Mouse (Mus musculus): Measurements from ENCODE around the gene Trpm2.
A peak's percentile ranks its signal among the peaks of the same experiment; 100 is the strongest.
"Not testable (repeated sequence)": the region's sequence is repeated elsewhere in the genome, so short reads cannot be mapped to it uniquely, and the experiment has no call there.

Gene Trpm2

DNA sequence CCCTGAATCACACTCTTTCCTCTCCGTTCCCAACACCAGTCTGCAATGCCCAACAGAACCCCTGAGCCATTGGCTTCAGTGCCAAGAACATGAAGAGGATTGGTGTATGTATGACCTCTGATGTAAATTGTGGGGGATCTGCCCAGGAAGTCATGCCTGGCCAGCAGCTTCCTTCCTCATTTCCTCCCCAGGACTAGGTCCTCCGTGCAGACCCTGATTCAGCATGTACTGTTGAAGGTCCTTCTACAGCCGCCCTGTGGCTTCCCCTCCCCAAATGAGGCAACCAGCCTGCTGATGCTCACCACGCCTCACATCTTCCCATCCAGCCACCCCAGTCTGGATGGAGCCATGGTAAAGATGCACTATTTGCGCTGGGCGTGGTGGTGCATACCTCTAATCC, at the start of gene Trpm2:
Gene Trpm2, minus strand, starts transcription at position 83 of the 400 bp plus-strand sequence.
- no peak for DNase-seq (ENCODE audit: low spot score)

DNA sequence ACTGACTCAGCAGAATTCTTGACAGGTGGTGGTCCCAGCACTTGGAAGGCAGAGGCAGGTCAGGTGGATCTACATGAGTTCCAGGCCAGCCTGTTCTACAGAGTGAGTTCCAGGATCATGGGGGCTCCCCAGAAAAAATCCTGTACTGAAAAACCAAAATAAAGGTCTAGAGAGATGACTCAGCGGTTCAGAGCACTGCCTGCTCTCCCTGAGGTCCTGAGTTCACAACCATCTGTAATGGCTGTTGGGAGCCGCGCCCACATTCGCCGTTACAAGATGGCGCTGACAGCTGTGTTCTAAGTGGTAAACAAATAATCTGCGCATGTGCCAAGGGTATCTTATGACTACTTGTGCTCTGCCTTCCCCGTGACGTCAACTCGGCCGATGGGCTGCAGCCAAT, 49.6 kb upstream of the Trpm2 start:
- DNase-seq (ENCODE audit: low spot score) = not testable (repeated sequence)

DNA sequence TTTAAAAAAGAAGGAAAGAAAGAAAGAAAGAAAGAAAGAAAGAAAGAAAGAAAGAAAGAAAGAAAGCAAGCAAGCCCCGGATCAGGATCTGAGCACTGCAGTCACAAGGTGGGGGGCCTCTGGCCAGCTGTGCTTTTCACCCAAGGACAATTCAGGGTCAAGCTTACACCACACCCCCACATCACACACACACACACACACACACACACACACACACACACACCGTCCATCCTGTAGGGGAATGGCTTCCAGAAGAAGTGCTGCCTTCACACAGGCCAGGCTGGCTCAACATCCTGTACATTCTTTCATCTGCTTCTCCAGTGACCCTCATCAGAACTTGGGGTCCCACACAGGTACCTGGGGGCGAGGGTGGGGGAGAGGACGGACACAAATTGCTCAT, 48.9 kb upstream of the Trpm2 start:
- no peak for DNase-seq (ENCODE audit: low spot score)

DNA sequence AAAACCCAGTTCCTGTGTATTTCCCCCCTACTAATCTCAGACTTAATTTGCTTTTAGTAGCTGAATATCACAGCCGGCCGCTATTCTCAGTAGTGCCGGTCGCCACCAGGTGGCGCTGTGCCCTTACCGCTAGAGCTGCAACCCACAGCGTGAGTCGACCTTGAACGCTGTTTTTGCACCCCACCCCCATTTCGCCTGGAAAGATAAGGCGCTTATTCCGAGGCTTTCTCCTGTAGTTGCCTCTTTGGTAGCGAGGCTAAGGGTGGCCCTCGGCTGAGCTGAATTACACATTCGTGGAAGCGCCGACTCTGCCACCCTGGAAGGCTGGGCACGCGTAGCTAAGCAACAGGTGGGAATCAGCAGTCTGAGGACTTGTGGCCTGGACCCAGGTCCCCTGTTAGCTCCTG, 48.4 kb upstream of the Trpm2 start:
- no peak for DNase-seq (ENCODE audit: low spot score)

DNA sequence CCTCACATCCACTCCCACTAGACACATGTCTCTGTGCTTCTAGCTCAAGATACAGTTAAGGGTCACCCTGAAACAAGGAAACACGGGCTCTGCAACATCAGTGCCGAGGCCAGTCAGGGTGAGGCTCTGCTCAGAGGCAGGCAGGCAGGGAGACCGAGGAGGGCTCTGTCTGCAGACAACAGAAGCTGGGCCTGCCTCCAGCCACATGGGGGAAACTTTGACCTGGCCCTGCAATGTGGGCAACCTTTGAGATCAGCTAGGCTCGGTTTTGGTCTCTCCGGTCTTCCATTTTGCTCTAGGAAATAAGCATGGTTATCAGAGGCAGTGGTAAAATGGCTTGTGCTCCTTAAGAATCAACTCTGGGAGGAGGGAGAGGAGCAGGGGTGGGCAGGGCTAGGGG, 46.0 kb upstream of the Trpm2 start:
- DNase-seq (ENCODE audit: low spot score) = no peak

DNA sequence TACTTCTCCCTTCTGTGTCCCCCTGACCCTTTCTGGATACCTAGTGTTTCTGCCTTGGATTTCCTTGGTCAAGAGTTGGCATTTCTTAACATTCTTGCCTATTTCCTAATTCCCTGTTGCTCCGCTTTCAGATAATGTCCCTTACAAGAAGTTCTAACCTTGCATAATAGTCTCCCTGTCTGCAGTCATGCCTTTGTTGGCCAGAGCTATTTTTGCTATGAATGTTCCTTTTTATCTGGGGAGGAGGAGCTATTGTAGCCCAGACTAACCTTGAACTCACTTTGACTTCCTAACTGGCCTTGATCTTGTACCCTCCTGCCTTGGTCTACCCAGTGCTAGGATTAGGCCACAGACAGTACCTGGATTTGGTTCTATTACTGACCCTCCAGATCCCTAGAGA, 45.1 kb upstream of the Trpm2 start:
- DNase-seq (ENCODE audit: low spot score) = no peak

DNA sequence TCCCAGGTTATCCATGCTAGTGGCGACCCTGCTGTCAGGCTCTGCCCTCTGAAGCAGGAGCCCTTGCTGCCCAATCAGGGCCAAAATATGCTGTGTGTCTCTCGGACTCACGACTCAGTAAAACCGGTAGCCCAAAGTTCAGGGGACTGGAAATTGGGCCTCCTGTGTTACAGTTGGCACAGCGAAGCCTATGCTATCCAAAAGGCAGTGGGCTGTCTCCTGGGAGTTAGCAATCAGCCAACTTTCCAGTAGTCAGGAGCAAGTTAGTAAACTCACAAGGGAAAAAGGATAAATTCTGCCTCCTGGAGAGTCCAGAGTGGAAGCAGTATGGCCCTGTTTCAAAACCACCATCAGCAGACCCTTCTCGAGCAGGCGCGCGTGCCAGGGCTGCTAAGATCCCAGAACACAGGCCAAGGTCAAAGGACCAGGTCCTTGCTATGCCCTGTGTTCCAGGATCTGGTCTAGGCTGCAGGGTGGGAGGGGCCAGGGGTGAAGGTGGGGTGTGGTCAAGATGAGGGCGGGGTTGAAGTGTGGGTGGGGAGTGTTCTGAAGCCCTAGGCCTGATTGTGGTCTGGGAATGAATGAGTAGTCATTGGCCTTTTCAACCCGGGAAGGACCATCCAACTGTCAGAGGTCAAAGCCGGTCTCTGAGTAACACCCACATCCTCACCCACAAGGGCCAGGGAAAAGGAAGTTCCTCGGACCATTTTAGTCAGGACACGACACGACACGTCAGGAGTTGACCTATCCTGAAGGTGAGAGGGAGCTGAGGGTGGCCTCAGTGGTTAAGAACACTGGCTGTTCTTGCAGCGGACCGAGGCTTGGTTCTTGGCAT, 42.5 kb upstream of the Trpm2 start:
- DNase-seq (ENCODE audit: low spot score) = no peak

DNA sequence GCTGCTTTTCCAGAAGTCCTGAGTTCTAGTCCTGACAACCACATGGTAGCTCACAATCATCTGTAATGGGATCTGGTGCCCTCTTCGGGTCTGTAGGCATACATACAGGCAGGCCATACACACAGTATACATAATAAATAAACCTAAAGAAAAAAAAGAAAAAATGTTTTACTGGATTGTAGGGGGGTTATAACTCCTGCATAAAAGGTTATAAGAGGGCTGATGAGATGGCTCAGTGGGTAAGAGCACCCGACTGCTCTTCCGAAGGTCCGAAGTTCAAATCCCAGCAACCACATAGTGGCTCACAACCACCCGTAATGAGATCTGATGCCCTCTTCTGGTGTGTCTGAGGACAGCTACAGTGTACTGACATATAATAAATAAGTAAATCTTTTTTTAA, 40.8 kb upstream of the Trpm2 start:
- DNase-seq (ENCODE audit: low spot score) = not testable (repeated sequence)

DNA sequence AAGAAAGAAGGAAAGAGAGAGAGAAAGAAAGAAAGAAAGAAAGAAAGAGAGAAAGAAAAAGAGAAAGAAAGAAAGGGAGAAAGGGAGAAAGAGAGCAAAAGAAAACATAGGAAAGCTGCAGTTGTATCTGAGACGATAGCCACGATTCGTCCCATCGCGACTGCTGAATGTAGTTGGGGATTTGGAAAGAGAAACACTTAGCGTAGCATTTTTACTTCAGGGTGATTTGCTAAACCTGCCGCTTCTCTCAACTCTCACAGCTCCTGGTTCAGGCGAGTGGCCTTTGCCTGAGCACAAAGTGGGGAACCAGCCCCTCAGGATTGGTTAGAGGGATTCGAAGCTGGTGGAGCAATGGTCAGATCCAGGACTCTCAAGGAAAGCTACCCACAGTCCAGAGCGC, 40.0 kb upstream of the Trpm2 start:
- no peak for DNase-seq (ENCODE audit: low spot score)

DNA sequence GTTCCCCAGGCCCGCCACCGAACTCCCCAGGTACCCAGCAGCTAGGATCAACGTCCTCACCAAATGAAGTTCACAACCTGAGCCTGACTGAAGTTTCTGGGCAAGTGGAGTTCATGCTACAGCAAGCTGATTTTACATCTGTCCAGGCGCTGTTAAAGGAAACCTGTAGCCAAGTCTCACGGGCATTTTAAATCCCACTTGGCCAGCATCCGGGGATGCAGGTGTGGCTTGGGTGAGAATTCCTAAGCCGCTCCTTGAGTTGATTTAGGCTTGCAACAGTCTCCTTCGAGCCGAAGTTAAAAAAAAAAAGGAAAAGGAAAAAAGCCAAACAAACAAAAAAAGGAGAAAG, 39.6 kb upstream of the Trpm2 start, which contains the start of gene Pfkl:
Gene Pfkl, minus strand, starts transcription at position 139 of the 349 bp plus-strand sequence.
- no peak for DNase-seq (ENCODE audit: low spot score)

DNA sequence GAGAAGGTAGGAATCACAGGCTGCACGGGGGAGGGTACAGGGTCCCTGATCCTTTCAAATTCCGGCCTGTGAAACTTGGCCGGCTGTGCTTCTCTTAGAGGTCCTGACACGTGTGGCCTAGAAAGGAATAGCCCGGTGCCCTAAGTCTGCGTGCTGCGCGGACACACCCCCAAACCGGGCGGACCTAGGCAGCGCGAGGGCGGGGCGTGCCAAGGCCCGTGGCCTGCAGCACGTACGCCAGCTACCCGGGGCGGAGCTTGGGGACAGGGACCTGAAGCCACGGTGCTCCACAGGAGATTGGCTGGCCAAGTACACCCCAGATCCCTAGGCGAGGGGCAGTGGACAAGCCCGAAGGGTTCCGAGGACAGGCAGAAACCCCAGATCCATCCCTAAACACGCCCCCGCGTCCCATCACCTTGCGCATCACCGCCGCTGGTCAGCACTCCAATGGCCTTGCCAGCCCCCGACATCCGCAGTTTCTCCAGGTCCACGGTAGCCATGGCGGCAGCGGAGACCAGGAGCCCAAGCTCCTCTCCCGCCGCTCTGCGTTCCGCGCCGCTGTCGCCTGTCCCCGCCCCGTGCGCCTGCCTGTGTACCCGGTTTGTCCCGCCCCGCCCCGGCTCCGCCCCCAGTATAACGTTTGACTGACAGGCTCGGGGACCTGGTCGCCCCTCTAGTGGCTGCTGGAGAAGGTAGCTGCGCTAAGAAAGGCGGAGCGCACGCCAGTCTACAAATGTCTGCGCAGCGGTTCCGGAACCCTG, 39.0 kb upstream of the Trpm2 start:
- peak; percentile 79 for DNase-seq (ENCODE audit: low spot score)

DNA sequence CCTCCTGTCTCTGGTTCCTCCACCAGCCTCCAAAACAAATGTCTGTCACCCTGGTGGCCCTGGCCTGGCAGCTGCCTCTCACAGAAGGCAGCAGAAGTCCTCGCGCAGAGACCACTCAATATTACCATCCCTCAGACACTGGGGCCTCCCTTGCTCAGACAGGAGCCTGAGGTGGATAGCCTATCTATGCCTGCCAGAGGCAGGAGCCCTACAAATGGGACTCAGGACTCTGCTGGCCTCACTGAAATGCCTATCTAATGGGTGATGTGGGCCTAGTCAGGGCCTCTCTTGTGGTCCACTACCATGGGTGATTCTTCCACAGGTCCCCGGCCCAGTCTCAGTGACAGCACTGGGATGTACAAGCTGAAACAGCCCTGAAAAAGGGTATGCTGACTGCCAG, 37.8 kb upstream of the Trpm2 start:
- no peak for DNase-seq (ENCODE audit: low spot score)

DNA sequence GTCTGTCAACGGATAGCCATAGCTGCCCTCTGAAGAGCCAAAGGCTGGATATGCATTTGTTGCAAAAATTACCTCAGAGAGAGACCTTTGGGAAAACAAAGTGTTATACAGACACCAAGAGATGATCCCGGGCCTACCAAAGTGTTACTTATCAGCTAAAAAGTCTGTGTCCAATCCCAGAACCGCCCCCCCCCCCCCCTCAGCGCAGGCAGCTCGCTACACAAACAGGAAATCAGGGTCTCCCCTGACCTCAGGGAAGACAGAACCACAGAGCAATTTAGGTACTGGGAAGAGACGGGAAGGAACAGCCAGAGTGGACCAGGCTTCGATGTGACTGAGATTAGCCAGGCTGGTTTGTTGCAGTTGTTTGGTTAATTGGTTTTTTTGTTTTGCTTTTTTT, 36.8 kb upstream of the Trpm2 start:
- DNase-seq (ENCODE audit: low spot score) = no peak

DNA sequence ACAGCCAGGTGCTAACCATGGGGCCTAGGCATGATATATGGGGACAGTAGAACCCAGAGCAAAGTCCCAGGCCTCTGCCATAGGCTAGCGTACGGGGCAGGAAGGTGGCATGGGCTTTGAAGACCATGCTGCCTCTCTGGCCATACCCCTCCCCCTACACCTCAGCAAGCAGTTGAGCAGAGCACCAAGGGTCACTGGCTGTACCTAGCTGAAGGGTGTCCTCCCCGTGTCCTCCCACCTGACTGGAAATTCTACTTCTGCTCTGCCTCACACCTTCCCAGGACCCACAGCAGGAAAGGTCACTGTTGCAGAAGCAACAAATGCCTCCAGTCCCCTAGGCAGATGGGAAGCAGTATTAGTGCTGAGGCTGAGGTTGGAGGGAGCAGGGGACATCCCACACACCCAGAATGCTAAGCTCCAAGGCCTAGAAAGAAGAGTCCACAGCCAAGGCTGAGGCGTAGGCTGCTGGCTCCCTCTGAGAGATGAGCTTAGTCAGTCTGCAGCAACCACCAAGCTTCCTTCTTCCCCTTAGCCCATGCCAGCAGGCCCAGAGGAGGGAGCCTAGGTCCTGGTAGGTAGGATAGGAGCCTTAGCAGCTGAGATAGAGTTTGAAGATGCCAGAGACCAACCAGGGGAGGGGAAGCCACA, 35.6 kb upstream of the Trpm2 start:
- DNase-seq (ENCODE audit: low spot score) = no peak

DNA sequence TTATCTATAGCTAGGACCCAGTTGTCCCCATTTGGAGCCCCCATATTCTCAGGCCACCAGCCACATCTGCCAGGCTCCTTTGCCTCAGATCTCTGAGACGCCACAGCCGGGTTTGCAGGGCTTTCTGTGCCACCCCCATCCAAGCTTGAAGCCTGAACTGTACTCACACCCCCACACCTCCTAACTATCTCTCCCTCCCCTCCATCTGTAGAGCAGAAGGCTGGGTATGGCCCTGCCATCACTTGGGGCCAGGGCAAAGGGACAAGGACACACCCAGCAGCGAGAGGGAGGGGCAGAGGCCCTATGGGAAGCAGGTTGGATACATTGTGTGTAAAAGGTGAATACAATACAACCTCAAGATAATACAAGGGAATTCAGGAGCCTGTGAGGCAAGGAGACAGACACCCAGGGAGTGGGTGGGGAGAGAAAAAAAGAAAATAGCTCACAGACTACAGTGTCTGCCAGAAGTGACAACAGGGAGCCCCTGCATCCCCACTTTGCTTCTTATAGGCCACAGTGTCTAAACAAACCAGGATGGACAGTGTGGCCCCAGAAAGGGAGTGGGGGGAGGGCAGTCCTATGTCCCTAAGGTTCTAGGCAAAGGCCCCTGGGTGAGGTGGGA, 34.2 kb upstream of the Trpm2 start:
- no peak for DNase-seq (ENCODE audit: low spot score)

DNA sequence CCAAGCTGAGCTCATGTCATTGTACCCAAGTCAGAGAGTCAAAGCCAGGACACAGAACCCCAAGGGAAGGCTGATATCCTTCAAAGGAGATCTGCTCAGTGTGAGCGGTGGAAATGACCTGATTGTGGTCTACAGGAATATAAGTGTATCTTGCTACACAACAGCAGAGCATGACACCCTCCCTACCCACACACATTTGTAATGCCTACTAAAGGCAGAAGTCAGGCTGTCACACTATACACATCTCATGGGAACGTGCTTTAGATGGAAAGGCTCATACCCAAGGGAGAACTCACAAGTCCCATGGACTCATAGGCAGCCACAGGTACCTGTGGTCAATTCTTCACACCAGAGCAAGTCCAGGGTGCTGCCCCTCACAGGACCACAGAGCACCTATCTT, 32.0 kb upstream of the Trpm2 start:
- DNase-seq (ENCODE audit: low spot score) = no peak

DNA sequence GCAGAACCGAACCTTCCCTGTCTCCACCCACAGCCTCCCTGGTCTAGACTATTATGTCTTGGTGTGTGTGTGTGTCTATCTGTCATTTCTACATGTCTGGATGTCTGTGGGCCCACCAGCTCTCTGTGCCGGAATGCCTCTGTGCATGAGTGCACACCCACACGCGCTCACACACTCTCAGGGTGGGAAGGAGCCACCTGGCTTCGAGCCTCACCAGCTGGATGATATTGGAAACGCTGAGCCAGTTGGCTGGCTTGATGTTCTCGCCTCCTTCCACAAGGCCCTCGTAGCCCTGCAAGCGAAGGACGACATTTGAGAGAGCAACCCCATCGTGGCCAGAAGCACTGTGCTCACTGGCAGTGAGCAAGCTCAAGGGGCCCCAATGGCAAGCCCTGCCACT, 31.4 kb upstream of the Trpm2 start:
- DNase-seq (ENCODE audit: low spot score) = peak; percentile 84

DNA sequence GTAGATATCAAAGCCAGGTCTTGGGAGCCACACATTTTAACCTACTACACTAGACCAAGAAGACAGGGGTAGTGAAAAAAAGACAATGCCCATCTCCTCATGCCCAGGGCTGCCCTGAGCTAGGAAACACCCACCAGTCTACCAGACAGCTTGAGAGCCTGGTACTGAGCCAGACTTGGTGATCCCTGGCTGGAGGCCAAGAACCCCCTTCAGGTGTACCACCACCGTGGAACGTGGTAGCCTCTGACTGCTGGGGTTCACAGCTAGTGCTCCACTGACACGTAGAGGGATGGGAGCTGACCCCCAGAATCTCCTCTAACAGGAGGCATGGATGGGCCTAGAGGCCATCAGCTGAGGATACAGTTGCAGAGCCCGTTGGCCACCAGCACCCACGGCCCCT, 29.8 kb upstream of the Trpm2 start:
- no peak for DNase-seq (ENCODE audit: low spot score)

DNA sequence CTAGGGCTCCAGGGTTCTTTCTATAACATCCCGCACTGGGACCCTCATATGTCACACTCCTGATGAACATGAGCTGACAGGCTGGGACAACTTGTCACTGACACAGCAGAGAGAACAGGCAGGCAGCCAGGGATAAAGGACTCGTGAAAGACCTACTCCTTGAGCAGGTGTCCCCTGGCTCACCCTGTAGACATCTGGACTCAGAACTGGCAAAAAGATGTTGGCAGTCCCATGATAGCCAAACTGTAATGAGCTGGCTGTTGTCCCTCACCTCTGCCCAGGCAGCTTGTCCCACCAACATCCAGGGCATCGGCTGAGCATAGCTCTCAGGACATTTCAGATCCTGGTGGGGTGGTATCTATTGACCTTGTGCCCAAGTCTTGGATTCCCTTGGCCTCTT, 25.3 kb upstream of the Trpm2 start:
- DNase-seq (ENCODE audit: low spot score) = no peak

DNA sequence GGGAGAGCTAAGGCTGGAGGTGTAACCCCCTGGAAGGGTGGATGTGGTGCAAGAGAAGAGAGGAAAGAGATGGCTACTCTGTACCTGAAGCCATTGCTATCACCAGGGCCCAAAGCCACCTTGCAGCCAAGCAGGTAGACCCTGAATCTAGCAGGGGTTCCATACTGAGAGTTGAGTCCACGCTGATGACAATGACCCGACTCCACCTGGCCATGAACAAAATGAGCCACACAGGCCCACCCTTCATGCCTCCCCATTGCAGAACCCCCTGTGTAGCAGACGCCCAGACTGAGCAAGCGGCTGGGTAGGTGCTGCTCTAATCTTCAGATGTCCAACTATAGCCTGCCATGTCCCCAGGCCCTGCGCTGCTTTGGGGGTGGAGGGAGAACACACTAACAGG, 15.4 kb upstream of the Trpm2 start:
- DNase-seq (ENCODE audit: low spot score) = no peak

DNA sequence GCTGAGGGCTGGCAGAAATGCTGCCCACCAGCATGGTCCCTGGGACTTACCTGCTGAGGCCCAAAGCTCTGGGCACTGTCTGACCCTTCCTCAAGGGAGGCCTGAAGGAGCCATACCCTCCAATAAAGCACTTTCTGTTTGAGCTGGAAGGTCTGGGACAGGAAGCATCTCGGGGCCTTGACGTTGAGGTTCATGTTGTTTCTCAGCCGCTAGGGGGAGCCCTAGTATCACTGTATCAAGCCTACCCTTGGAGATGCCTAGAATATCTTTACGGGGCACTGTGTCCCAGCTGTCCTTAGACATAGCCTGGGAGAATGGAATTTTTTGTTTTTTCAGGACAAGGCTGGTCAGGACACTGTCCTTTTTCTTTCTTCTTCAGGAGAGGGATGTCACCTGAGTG, 14.3 kb upstream of the Trpm2 start:
- no peak for DNase-seq (ENCODE audit: low spot score)

Measured in layer of hippocampus, adult 9-10 months (tissue).